Comparison of ENCODE assay signal across 12 mouse cellular contexts in genomic region chr15:79607757-79608156, GRCm38 (mm10). TPM values are rescaled to one million over a fixed set of nuclear protein-coding genes. Genes with fewer than 3 reads are reported as not detected.
DNase-seq lines count a peak whose midpoint lies in the region; ATAC-seq and TF ChIP-seq lines count a peak whose summit lies in the region.
"Had no signal": no experiment of that assay in that cellular context is flagged by ENCODE, and none has a peak within 500 bp of the region (broad histone marks: within the 10 kb centered on the region; RNA-seq: fewer than 3 reads in every experiment).

No protein-coding gene starts in this region.

- ATAC-seq in kidney, embryonic 16.5 days (ENCODE audit: low FRiP score, low TSS enrichment) = no peak

- H3K36me3 ChIP-seq in kidney, embryonic 16.5 days (ENCODE audit: insufficient read depth, low read length) = no peaks in the 10 kb centered on the region
- H3K36me3 ChIP-seq: embryonic facial prominence, embryonic 15.5 days; liver, embryonic 15.5 days had no signal

- H3K4me1 ChIP-seq in kidney, embryonic 16.5 days (ENCODE audit: insufficient read depth, low read length) = no peaks in the 10 kb centered on the region
- H3K4me1 ChIP-seq in cortical plate, adult 2 months (ENCODE audit: control insufficient read depth, insufficient read depth, low read length) = no peaks in the 10 kb centered on the region

- H3K4me2 ChIP-seq in kidney, embryonic 16.5 days (replicated peaks; ENCODE audit: low read depth, low read length) = no peak overlapping the region
- H3K4me2 ChIP-seq: embryonic facial prominence, embryonic 15.5 days; hindbrain, embryonic 13.5 days; liver, embryonic 15.5 days had no signal

- no peaks in the 10 kb centered on the region for H3K9me3 ChIP-seq in kidney, embryonic 16.5 days (ENCODE audit: low read length)
- H3K9me3 ChIP-seq: embryonic facial prominence, embryonic 15.5 days; liver, embryonic 15.5 days had no signal

- no peak for TF ChIP-seq POLR2A in cortical plate, adult 2 months (IDR thresholded peaks at IDR 0.05; ENCODE audit: extremely low read depth, insufficient read depth, low read length)

- no peak overlapping the region for H3K27ac ChIP-seq in kidney, embryonic 16.5 days (ENCODE audit: low read length)
- H3K27ac ChIP-seq in cortical plate, adult 2 months (ENCODE audit: insufficient read depth, low read length) = no peak overlapping the region
- H3K27ac ChIP-seq: embryonic facial prominence, embryonic 15.5 days; hindbrain, embryonic 13.5 days; liver, embryonic 15.5 days had no signal

- 64% methylated on average over 2 of the region's 2 CpGs for WGBS in kidney, embryonic 16.5 days

- DNase-seq in adrenal gland, postnatal 36 days = peak; percentile 33 to 43
- DNase-seq in adrenal gland, postnatal 4 days (ENCODE audit: low spot score in 2 of 2) = no peak
- DNase-seq in kidney, adult 9 months = peak; percentile 19
- DNase-seq in 3T3-L1 (ENCODE audit: low read depth, low spot score) = peak; percentile 33
- no peak for DNase-seq in urinary bladder, postnatal 14 days (ENCODE audit: low spot score)
- DNase-seq in cerebellum, postnatal 36 days = no peak

- no peak overlapping the region for H3K9ac ChIP-seq in kidney, embryonic 16.5 days (replicated peaks; ENCODE audit: low read length)
- H3K9ac ChIP-seq: embryonic facial prominence, embryonic 15.5 days; hindbrain, embryonic 13.5 days; liver, embryonic 15.5 days had no signal

- H3K4me3 ChIP-seq in kidney, embryonic 16.5 days (ENCODE audit: low read length) = no peak overlapping the region
- no peak overlapping the region for H3K4me3 ChIP-seq in cortical plate, adult 2 months (ENCODE audit: insufficient read depth, low read length)
- H3K4me3 ChIP-seq: embryonic facial prominence, embryonic 15.5 days; hindbrain, embryonic 13.5 days; liver, embryonic 15.5 days had no signal

- H3K27me3 ChIP-seq in kidney, embryonic 16.5 days (ENCODE audit: insufficient read depth, low read length) = no peaks in the 10 kb centered on the region

- TF ChIP-seq CTCF in cortical plate, adult 2 months (IDR thresholded peaks at IDR 0.05; ENCODE audit: extremely low read depth, insufficient read depth, low read length) = peak; percentile 37; the same call in 1 of the 2 replicates

RNA-seq across cellular contexts. Expression of gene Dmc1, which starts 2.8 kb away (rescaled TPM):
- 1 to 10 TPM in 1 of 2 experiments, under 1 TPM in 1; 0.83 to 1.6 TPM for total RNA-seq in adrenal gland, postnatal 36 days (2021)
- 1 to 10 TPM; 5.1 to 5.7 TPM for total RNA-seq in adrenal gland, postnatal 4 days (2021)
- 2.0 and 2.3 TPM in 2 replicates for polyA plus RNA-seq in kidney, embryonic 16.5 days (2015; fragmentation: Nextera tagmentation; extraction: Ambion mirVana)
- 2.6 and 2.8 TPM in 2 replicates for polyA plus RNA-seq in cortical plate, adult 2 months (2012; rRNA removed)
- total RNA-seq: neutrophil, adult 5-6 weeks had no signal

RNA-seq across cellular contexts. Expression of gene Fam227a, which starts 51.0 kb away (rescaled TPM):
- total RNA-seq in adrenal gland, postnatal 36 days (2021) = 1 to 10 TPM; 2.4 to 2.8 TPM
- 1 to 10 TPM; 5.3 to 5.6 TPM for total RNA-seq in adrenal gland, postnatal 4 days (2021)
- polyA plus RNA-seq in kidney, embryonic 16.5 days (2015; fragmentation: Nextera tagmentation; extraction: Ambion mirVana) = 1.1 and 1.4 TPM in 2 replicates
- 12.6 and 14.5 TPM in 2 replicates for polyA plus RNA-seq in cortical plate, adult 2 months (2012; rRNA removed)

RNA-seq across cellular contexts. Expression of gene Cby1, which starts 51.2 kb away (rescaled TPM):
- total RNA-seq in adrenal gland, postnatal 36 days (2021) = 10 to 100 TPM; 15.9 to 24.7 TPM
- 10 to 100 TPM; 27.4 to 32.6 TPM for total RNA-seq in adrenal gland, postnatal 4 days (2021)
- polyA plus RNA-seq in kidney, embryonic 16.5 days (2015; fragmentation: Nextera tagmentation; extraction: Ambion mirVana) = 59.5 and 59.8 TPM in 2 replicates
- 35.6 and 37.0 TPM in 2 replicates for polyA plus RNA-seq in cortical plate, adult 2 months (2012; rRNA removed)

Comparison
In these comparisons a context has a peak if more than half of its experiments do, and no peak if none do; other contexts are left out.
1. DNase-seq: peak in adrenal gland, postnatal 36 days (2 of 2), kidney, adult 9 months (single experiment) and 3T3-L1 (single experiment); none in adrenal gland, postnatal 4 days (0 of 2), urinary bladder, postnatal 14 days (single experiment) and cerebellum, postnatal 36 days (0 of 2).